In genomic region chr2:171237276-171237960, GRCm38 (mm10) we compare ENCODE assay signal across 25 mouse cellular contexts.
DNase-seq lines count a peak whose midpoint lies in the region; ATAC-seq lines count a peak whose summit lies in the region.
"Had no signal": no experiment of that assay in that cellular context is flagged by ENCODE, and none has a peak within 500 bp of the region (broad histone marks: within the 10 kb centered on the region; RNA-seq: fewer than 3 reads in every experiment).

No protein-coding gene starts in this region.

- no peak overlapping the region for H3K4me3 ChIP-seq in forebrain, embryonic 14.5 days (ENCODE audit: low read depth, low read length)
- no peak overlapping the region for H3K4me3 ChIP-seq in forebrain, embryonic 10.5 days
- H3K4me3 ChIP-seq: embryonic facial prominence, embryonic 12.5 days; gastrocnemius, adult 2 months; heart, embryonic 10.5 days; hindbrain, embryonic 15.5 days; kidney, embryonic 15.5 days; limb, embryonic 15.5 days; midbrain, embryonic 13.5 days; neural tube, embryonic 12.5 days had no signal

- H3K4me2 ChIP-seq in forebrain, embryonic 14.5 days (ENCODE audit: low read length): no peak overlapping the region
- H3K4me2 ChIP-seq: embryonic facial prominence, embryonic 12.5 days; hindbrain, embryonic 15.5 days; kidney, embryonic 15.5 days; limb, embryonic 15.5 days; lung, embryonic 14.5 days; midbrain, embryonic 13.5 days; neural tube, embryonic 12.5 days had no signal

- WGBS in forebrain, embryonic 14.5 days: 28% methylated on average over 8 of the region's 8 CpGs
- WGBS in forebrain, embryonic 10.5 days: 82% methylated on average over 8 of the region's 8 CpGs

- no peaks in the 10 kb centered on the region for H3K27me3 ChIP-seq in forebrain, embryonic 14.5 days (replicated peaks; ENCODE audit: control insufficient read depth, insufficient read depth, low read length)
- H3K27me3 ChIP-seq in forebrain, embryonic 10.5 days (ENCODE audit: poor library complexity, severe bottlenecking): no peaks in the 10 kb centered on the region
- H3K27me3 ChIP-seq: embryonic facial prominence, embryonic 12.5 days; hindbrain, embryonic 15.5 days; kidney, embryonic 15.5 days; limb, embryonic 15.5 days; midbrain, embryonic 13.5 days; neural tube, embryonic 12.5 days had no signal

- no peak overlapping the region for H3K9ac ChIP-seq in forebrain, embryonic 14.5 days (ENCODE audit: low read length)
- H3K9ac ChIP-seq: embryonic facial prominence, embryonic 12.5 days; hindbrain, embryonic 15.5 days; kidney, embryonic 15.5 days; limb, embryonic 15.5 days; liver, embryonic 14.5 days; lung, embryonic 14.5 days; midbrain, embryonic 13.5 days; neural tube, embryonic 12.5 days had no signal

- peak overlapping the region; percentile 39; the same call in 1 of the 2 replicates for H3K27ac ChIP-seq in forebrain, embryonic 14.5 days (ENCODE audit: low read depth, low read length)
- H3K27ac ChIP-seq in forebrain, embryonic 10.5 days: no peak overlapping the region
- H3K27ac ChIP-seq: embryonic facial prominence, embryonic 12.5 days; gastrocnemius, adult 2 months; heart, embryonic 10.5 days; hindbrain, embryonic 15.5 days; kidney, embryonic 15.5 days; limb, embryonic 15.5 days; liver, embryonic 14.5 days; midbrain, embryonic 13.5 days; neural tube, embryonic 12.5 days had no signal

- H3K4me1 ChIP-seq in forebrain, embryonic 14.5 days (ENCODE audit: control insufficient read depth, insufficient read depth, low read length): 0 out of 2 replicates have a peak, but pooled peaks cover 5% of the 10 kb centered on the region
- H3K4me1 ChIP-seq in forebrain, embryonic 10.5 days: no peaks in the 10 kb centered on the region
- H3K4me1 ChIP-seq: embryonic facial prominence, embryonic 12.5 days; heart, embryonic 10.5 days; hindbrain, embryonic 15.5 days; kidney, embryonic 15.5 days; limb, embryonic 15.5 days; midbrain, embryonic 13.5 days; neural tube, embryonic 12.5 days had no signal

- peak; percentile 79 for ATAC-seq in forebrain, embryonic 14.5 days
- ATAC-seq in megakaryocyte-erythroid progenitor cell, adult 5-6 weeks (replicated peaks; ENCODE audit: low FRiP score, low TSS enrichment, poor library complexity, severe bottlenecking): no peak
- ATAC-seq: intestine, postnatal 0 days; midbrain, embryonic 13.5 days had no signal

- no peaks in the 10 kb centered on the region for H3K36me3 ChIP-seq in forebrain, embryonic 14.5 days (ENCODE audit: control insufficient read depth, insufficient read depth, low read length)
- H3K36me3 ChIP-seq in forebrain, embryonic 10.5 days (replicated peaks): no peaks in the 10 kb centered on the region
- H3K36me3 ChIP-seq: embryonic facial prominence, embryonic 12.5 days; heart, embryonic 10.5 days; hindbrain, embryonic 15.5 days; kidney, embryonic 15.5 days; limb, embryonic 15.5 days; midbrain, embryonic 13.5 days; neural tube, embryonic 12.5 days had no signal

- H3K9me3 ChIP-seq in forebrain, embryonic 14.5 days (replicated peaks; ENCODE audit: control insufficient read depth, low read length): no peaks in the 10 kb centered on the region
- H3K9me3 ChIP-seq in forebrain, embryonic 10.5 days: no peaks in the 10 kb centered on the region
- H3K9me3 ChIP-seq: embryonic facial prominence, embryonic 12.5 days; heart, embryonic 10.5 days; hindbrain, embryonic 15.5 days; kidney, embryonic 15.5 days; limb, embryonic 15.5 days; midbrain, embryonic 13.5 days; neural tube, embryonic 12.5 days had no signal

- DNase-seq in forebrain, embryonic 14.5 days (ENCODE audit: low spot score): peak; percentile 75
- DNase-seq in forebrain, embryonic 10.5 days (ENCODE audit: extremely low spot score, low spot score): no peak
- peak; percentile 24 to 36 for DNase-seq in layer of hippocampus, postnatal 10 days (ENCODE audit: low spot score in 2 of 2)
- no peak for DNase-seq in layer of hippocampus, postnatal 25 days (ENCODE audit: extremely low spot score in 1 of 2, low spot score in 1 of 2)
- peak; percentile 16 for DNase-seq in right cerebral cortex, postnatal 4 days
- no peak for DNase-seq in right cerebral cortex, postnatal 14 days
- no peak for DNase-seq in cerebellum, postnatal 36 days
- DNase-seq: adrenal gland, postnatal 36 days; cerebellum, adult 18-20 months; cerebellum, postnatal 14 days; gastrocnemius, adult 2 months; heart, postnatal 4 days; kidney, postnatal 36 days; lung, embryonic 14.5 days; spleen, adult 18-20 months had no signal

Comparison
In these comparisons a context has a peak if more than half of its experiments do, and no peak if none do; other contexts are left out.
1. DNase-seq: peak in forebrain, embryonic 14.5 days (single experiment), layer of hippocampus, postnatal 10 days (2 of 2) and right cerebral cortex, postnatal 4 days (single experiment); none in forebrain, embryonic 10.5 days (single experiment), layer of hippocampus, postnatal 25 days (0 of 2), right cerebral cortex, postnatal 14 days (single experiment) and cerebellum, postnatal 36 days (0 of 2).